Mouse (Mus musculus) mouse trophoblast stem cell (cell line): ENCODE measurements around the gene Dbp.

Experiments
- in situ Hi-C, 2 experiments: fragments of 300-500 bp; cut with MseI, MboI; formaldehyde crosslinking; loops; 2 replicates in 1 of 2; 3 replicates in 1 of 2; pipeline ENCODE4 v1.15.1; 2025

The Dbp gene

GRCm38 (mm10) chr7:45693921-45694591 is 10.8 kb upstream of the Dbp start, which contains the start of gene Sec1:
Sec1 (minus strand) TSS chr7:45694402.
- in situ Hi-C loops, result no loop called here

DNA sequence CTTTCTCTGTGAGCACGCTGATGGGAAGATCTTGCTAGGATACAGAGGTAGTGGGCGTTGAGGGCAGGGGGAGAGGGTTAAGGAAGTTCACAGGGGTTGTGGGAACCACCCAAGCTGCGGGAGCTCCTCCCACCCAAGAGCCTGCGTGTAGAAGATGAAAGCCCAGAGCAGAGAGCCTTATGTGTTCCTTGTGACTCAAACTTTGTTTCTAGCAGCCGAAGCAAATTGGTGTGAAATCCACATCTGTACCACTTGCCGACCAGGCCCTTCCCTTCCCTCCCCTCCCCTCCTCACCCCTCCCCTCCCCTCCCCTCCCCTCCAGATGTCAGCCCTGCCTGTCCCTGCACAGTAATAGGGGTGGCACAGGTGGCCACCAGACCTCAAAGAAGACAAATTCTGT is 9.8 kb upstream of the Dbp start:
- in situ Hi-C loops, result no loop called here

- in situ Hi-C loops, result no loop called here
Measured at GRCm38 (mm10) chr7:45697894-45698293, 7.0 kb upstream of the Dbp start.

GRCm38 (mm10) chr7:45699523-45700141 is 5.3 kb upstream of the Dbp start, which contains the start of gene Car11:
Car11 (plus strand) TSS chr7:45699843.
- in situ Hi-C loops, result no loop called here

DNA sequence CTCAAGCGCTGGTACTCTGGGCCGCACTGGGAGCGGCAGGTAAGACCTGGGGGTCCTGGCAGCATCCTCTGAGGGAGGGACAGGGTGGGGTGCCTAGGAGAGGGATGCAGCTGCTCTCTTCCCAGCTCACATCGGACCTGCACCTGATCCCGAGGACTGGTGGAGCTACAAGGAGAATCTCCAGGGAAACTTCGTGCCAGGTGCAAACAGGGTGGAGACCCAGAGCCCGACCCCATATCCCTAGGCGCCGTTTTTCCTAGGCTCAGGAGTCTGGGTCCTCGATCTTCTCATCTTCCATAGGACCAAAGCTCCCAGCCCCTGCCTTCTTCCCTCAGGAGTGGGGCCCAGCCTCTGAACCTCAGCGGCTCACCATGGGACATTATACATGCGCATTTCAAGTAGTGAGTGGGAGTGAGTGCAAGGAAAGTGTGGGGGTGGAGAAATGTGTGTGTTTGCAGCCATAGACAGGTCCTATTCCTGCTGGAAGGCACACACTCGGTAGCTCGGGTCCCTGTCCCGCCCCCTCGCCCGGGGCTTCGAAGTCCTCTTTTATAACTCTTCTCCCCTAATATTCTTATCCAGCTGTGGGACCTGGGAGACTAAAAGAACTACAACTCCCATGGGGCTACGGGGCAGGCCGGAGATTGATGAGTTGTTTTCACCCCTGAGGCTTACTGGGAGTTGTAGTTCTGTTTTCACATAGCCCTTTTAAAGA is 4.4 kb upstream of the Dbp start:
- in situ Hi-C loops, result no loop called here

DNA sequence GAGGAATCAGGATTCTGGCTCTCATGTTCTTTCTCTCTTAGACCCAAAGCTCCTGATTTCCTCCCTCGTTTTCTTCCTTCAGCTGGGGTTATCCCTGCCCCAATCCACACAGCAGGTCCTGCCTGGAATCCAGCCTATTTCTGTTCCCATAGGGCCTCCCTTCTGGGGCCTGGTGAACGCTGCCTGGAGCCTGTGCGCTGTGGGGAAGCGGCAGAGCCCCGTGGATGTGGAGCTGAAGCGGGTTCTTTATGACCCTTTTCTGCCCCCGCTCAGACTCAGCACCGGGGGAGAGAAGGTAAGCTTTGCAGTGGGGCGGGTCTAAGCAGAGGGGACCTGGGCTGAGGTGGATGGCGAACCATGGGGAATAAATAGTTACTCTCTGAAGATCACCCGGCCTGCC is 3.8 kb upstream of the Dbp start:
- in situ Hi-C loops, result no loop called here

- in situ Hi-C loops, result no loop called here
Measured at GRCm38 (mm10) chr7:45701607-45702006, 3.3 kb upstream of the Dbp start.

GRCm38 (mm10) chr7:45702316-45702715 is 2.6 kb upstream of the Dbp start:
- in situ Hi-C loops, result no loop called here

DNA sequence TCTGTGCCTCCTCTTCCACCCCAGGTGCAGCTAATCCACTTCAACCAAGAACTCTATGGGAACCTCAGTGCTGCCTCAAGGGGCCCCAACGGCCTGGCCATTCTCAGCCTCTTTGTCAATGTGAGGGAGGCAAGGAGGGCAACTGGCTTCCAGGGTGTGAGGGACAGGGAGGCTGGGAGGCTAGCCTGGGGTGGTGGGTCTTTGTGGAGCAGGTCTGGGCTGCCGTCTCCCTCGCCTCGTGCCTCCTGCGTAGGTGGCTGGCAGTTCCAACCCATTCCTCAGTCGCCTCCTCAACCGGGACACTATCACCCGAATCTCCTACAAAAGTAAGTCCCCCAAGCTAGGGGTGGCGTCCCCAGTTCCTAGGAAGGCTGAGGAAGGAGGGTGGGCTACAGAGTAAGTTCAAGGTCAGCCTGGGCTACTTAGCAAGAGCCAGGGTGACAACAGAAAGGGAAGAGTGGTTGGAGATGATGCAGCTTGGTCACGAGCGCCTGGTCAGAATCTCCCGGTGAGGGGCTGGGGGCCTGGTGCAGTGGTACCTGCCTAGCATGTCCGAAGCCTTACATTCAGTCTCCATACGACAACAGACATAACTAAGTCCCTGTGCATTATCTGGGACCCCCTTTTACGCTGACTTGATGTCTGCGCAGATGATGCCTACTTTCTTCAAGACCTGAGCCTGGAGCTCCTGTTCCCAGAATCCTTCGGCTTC is 1.9 kb upstream of the Dbp start:
- in situ Hi-C loops, result no loop called here

DNA sequence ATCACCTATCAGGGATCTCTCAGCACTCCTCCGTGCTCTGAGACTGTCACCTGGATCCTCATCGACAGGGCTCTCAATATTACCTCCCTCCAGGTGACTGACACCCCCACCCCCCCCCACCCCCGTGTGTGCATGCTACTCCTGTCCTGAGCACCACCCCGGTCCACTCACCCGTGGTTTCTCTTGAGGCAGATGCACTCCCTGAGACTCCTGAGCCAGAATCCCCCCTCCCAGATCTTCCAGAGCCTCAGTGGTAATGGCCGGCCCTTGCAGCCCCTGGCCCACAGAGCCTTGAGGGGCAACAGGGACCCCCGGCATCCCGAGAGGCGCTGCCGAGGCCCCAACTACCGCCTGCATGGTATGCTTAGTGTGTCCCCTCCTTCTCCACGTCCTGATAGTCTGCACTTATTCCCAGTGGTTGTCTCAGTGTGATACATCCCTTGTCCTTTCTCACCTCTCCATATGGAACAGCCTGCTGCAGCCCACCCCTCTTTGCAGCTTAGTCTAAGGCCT is 1.3 kb upstream of the Dbp start:
- in situ Hi-C loops, result no loop called here

DNA sequence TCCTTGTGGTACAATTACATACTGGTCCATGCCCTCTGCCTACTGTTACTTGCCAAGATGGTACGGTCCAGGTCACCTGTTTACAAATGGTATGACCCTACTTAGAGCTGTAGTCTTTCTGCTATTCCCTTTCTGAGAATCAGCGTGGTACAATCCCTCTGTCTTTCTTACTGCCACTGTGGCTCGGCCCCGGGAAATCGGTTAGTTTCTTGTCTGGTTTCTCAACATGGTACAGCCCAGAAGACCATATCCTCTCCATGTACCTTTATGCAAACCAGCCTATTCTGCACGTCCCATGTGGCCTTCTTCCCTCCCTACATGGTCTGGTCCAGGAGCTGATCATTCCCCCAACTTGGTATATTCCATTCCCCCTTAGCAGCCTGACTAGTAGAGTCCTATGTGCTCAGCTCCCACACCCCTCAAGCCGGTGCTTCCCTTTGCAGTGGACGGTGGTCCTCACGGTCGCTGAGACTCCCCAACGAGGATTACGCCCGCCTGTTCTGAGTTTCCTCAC is 785 bp upstream of the Dbp start:
- in situ Hi-C loops, result no loop called here

DNA sequence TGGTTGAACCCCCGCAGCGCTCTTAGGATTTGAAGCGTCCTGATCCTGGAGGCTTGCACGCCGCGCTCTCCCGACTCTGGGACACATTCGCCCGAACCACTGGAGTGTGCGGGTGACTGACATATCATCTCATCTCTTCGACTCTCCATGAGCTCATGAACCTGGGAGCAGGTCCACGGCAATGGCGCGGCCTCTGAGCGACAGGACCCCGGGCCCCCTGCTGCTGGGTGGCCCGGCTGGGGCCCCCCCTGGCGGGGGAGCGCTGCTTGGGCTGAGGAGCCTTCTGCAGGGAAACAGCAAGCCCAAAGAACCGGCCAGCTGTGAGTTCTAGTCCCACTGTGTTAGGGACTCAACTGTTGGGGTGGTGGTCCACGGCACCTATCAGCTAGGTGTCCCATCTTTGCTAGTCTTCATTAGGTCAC is 566 bp downstream of the Dbp start:
- in situ Hi-C loops, result no loop called here

DNA sequence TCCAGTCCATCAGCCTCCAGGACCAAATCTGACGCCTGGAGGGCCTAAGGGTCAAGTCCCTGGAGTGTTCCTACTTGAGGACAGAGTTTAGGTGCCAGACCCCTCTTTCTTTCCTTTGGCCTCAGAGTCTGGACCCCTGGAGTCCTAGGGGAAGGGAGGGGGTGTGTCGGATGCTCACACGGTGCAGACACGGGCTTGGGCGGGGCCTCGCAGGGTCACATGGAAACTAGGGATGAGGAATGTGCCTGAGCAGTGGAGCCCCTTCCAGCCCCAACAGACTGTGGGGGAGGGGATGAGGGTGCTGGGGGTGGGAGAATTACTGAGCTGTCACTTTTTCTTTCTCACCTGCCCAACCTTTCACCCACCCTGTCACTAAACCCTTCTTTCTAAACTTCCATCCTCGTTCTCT is 989 bp downstream of the Dbp start:
- in situ Hi-C loops, result no loop called here

DNA sequence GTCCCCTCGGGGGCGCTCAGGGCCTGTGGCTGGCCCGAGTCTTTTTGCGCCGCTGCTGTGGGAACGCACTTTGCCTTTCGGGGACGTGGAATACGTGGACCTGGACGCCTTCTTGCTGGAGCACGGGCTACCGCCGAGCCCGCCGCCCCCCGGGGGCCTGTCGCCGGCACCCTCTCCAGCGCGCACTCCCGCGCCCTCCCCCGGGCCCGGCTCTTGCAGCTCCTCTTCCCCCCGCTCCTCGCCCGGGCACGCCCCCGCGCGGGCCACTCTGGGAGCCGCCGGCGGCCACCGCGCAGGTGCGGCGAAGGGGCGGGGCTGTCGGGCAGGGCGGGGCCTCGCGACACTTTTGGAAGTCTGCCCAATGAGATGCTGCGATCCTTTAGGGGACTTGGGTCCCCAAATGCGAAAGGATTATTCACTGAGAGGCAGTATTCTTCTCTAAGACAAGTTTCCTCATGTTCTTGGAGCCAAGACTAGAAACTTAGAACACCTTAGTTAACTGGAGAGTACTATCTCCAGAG is 1.9 kb downstream of the Dbp start:
- in situ Hi-C loops, result no loop called here

- in situ Hi-C loops, result no loop called here
Measured at GRCm38 (mm10) chr7:45707375-45707967, 2.6 kb downstream of the Dbp start.

DNA sequence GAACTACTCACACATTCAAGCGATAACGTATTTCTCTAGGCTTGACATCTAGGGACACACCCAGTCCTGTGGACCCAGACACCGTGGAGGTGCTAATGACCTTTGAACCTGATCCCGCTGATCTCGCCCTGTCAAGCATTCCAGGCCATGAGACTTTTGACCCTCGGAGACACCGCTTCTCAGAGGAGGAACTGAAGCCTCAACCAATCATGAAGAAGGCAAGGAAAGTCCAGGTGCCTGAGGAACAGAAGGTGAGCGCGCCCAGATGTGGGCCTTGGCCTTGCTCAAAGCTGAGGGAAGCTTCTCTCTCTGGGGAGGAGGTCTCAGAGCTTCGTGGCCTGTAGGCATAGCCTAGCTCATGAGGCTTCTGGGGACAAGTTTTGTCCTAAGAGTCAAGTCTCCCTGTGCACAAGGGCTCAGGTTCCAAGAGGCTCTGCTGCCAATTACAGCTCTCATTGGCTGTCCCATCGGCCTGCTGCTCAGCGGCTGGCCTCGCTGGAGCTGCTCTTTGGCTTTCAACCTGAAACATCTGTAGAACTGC is 3.4 kb downstream of the Dbp start:
- in situ Hi-C loops, result no loop called here

DNA sequence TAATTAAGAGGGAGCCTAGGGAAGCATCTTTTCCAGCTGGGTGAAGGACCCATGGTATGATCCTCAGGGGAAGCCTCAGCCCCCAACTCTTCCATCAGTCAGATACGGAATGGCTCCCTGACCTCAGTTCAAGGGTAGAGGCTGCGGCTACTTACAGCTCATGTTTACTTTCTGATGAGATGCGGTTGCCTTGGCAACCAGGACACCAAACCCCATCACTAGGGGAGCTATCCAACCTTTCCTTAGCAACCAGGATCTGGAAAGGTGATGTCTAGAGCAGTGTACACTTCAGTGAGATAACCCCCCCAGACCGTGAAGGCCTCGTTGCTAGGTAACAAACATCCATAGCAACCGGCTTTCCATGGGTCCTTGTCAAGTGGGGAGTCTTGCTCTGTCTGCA is 4.1 kb downstream of the Dbp start:
- in situ Hi-C loops, result no loop called here

- in situ Hi-C loops, result no loop called here
Measured at GRCm38 (mm10) chr7:45709677-45710355, 4.9 kb downstream of the Dbp start.

- in situ Hi-C loops, result no loop called here
Measured at GRCm38 (mm10) chr7:45710477-45711191, 5.7 kb downstream of the Dbp start.
